Mouse (Mus musculus): ENCODE data around the gene Foxc2.

The Foxc2 gene

DNA sequence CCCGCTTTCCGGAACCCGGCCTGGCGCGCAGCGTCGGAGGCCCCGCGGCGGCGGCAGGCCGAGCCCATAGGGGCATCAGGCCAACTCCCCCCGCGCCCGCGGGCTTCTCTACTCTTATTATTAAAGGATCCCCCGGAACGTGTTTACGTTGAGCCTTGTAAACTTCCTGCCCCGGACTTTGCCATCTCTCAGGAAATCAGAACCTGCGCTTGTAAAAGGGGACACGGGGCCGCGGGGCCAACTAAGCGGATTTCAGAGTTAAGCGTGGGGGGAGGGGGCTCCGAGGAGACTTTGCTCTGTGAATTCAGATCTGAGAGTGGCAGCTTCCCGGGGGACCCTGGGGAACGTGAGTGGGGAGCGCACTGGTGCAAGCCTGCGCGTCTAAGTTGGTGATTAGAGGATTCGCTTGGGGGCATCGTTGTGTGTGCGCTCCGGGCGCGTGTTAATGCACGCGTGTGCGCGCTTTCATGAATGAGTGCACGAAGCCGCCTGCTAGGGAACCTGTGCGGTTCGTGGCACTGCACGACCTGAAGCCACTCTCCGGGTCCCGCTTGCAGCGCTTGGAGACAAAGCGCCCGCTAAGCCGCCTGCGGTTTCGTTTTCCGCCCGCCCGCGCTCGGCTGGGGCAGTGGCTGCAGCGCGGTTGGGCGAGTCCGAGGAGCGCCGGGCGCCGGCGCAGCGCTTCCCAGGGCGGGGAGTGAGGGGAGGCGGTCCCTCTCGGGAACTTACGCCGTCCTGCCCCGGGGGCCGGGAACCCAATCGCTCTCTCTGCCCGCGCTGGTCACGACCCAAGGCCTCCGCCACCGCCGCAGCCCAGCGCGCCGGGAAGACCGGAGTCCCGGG is 32.7 kb upstream of the Foxc2 start:
- no peak for TF ChIP-seq GATA4 (IDR thresholded peaks at IDR 0.05; ENCODE audit: insufficient replicate concordance, low read length)

- TF ChIP-seq GATA4 (IDR thresholded peaks at IDR 0.05; ENCODE audit: insufficient replicate concordance, low read length), result no peak
Measured at GRCm38 (mm10) chr8:121083936-121084209, 32.1 kb upstream of the Foxc2 start.

GRCm38 (mm10) chr8:121084210-121084951 is 31.6 kb upstream of the Foxc2 start, which contains the start of gene Foxf1:
TSS of gene Foxf1 (plus strand) at chr8:121084386.
- no peak for TF ChIP-seq GATA4 (IDR thresholded peaks at IDR 0.05; ENCODE audit: insufficient replicate concordance, low read length)

DNA sequence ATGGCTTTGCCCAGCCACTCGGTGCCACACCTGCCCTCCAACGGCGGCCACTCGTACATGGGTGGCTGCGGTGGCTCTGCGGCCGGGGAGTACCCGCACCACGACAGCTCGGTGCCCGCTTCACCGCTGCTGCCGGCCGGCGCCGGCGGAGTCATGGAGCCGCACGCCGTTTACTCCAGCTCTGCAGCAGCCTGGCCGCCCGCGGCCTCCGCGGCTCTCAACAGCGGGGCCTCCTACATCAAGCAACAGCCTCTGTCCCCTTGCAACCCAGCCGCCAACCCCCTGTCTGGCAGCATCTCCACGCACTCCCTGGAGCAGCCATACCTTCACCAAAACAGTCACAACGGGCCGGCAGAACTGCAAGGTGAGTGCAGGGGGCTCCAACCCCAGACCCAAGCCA is 31.0 kb upstream of the Foxc2 start:
- no peak for TF ChIP-seq GATA4 (IDR thresholded peaks at IDR 0.05; ENCODE audit: insufficient replicate concordance, low read length)

DNA sequence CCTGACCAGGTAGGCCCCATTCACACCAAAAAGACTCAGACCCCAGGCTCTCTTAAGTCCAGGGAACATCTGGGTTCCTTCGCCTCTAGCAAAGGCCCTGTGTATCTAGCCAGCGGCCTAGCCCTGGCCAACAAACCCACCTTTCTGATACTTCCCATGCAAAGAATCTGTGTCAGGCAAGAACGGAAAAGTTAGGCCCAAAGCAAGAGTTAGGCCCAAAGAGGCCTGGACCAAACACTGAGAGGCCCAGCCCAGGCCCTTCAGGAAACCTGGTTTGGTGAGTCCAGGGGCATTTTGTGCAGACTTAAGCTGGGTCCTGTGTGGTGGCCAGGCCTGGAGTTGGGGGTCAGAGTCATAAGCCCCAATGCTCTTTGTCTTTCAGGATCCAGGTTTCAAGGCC is 30.4 kb upstream of the Foxc2 start:
- no peak for TF ChIP-seq GATA4 (IDR thresholded peaks at IDR 0.05; ENCODE audit: insufficient replicate concordance, low read length)

DNA sequence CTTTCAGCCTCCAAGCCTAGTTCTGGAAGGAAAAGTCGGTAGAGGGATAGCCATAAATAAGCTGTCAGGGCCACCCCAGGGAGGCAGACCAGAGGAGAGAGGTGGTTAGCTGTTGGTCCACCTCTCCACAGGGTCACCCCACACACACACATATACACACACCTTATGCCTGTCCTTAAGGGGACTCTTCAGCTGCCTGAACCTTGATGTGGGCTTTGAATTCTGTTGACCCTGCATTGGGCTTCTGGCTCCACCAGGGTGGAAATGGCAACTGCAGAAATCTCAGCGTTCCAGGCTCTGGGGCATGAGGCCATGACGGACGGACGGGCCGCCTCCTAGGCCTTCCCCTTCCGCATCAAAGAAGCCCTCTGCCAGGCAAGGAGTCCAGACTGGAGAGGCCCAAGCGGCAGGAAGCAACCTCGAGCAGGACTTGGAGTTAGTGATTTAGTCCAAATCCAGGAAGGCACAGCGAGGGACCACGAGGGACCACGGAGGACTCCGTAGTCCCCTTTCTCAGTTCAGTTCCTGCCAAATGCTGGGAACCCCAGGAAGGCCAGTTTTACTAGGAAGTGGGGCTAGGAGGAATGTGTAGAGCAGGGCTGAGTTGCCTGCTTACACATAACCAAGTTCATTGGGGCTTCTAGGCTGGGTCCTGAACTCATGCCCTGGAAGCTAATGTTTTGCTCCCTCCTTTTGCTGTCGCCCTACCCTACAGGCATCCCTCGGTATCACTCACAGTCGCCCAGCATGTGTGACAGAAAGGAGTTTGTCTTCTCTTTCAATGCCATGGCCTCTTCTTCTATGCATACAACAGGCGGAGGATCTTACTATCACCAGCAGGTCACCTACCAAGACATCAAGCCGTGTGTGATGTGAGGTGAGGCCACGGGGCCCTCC is 29.7 kb upstream of the Foxc2 start:
- no peak for TF ChIP-seq GATA4 (IDR thresholded peaks at IDR 0.05; ENCODE audit: insufficient replicate concordance, low read length)

- TF ChIP-seq GATA4 (IDR thresholded peaks at IDR 0.05; ENCODE audit: insufficient replicate concordance, low read length), result no peak
Measured at GRCm38 (mm10) chr8:121088281-121088680, 27.7 kb upstream of the Foxc2 start.

- no peak for TF ChIP-seq GATA4 (IDR thresholded peaks at IDR 0.05; ENCODE audit: insufficient replicate concordance, low read length)
Measured at GRCm38 (mm10) chr8:121088871-121089630, 26.9 kb upstream of the Foxc2 start.

DNA sequence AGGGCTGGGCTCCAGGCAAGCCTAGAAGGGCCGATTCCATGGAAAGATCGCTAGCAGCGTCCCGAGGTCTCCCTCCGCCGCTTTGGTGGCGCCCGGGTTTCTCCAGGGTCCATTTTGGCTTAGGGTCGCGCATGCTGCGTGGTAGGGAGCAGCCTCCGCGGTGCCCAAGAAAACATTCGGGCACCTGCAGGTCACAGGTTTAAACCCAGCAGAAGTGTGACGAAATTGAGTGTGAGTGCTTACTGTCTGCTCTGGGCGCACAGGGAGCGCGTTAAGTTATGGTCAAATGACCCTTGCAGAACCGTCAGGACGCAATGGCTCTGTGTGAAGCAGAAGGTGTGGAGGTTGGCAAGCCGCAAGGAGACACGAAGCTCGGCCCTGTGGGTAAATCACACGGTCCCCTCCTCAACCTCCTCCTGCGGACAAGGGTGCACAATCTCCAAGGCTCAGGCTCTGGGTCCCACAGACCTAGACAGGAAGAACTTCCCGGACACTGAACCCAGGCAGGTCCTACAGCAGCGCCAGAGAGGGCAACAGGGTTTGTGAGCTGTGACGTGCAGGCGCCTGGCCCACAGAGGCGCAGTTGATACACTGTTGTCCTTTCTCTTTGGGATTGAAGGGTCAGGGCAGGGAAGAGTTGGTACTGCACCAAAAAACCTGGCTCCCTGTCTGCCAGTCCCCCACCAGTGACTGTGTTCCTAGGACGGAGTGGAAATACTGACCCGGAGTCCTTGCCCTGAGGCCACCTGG is 26.2 kb upstream of the Foxc2 start:
- TF ChIP-seq GATA4 (IDR thresholded peaks at IDR 0.05; ENCODE audit: insufficient replicate concordance, low read length), result no peak

GRCm38 (mm10) chr8:121090716-121091115 is 25.3 kb upstream of the Foxc2 start:
- TF ChIP-seq GATA4 (IDR thresholded peaks at IDR 0.05; ENCODE audit: insufficient replicate concordance, low read length), result no peak

- no peak for TF ChIP-seq GATA4 (IDR thresholded peaks at IDR 0.05; ENCODE audit: insufficient replicate concordance, low read length)
Measured at GRCm38 (mm10) chr8:121092141-121092540, 23.8 kb upstream of the Foxc2 start.

- TF ChIP-seq GATA4 (IDR thresholded peaks at IDR 0.05; ENCODE audit: insufficient replicate concordance, low read length), result no peak
Measured at GRCm38 (mm10) chr8:121092627-121093026, 23.3 kb upstream of the Foxc2 start.

DNA sequence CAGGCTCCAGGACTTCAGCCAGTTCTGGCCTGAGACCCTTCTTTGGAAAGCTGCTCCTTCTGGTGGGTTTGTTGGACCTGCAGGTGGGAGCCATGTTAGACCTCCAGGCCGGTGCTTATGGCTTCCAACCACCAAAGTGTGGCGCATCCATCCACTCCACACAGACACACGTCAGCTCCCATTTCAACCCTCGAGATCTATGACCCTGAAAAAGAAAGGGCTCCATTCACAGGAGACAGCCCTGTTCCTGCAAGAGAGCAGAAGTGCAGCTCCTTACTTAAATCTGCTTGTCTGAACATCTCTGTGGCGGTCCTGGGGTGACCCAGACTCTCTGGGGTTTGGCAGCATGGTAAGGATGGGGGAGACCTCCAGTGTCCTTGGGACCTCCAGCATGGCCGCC is 22.5 kb upstream of the Foxc2 start:
- no peak for TF ChIP-seq GATA4 (IDR thresholded peaks at IDR 0.05; ENCODE audit: insufficient replicate concordance, low read length)
